Mouse (Mus musculus) ES-E14 (cell line): ENCODE data around the gene Ost4.

Source experiments
- CHD2 ChIP-seq: IDR thresholded peaks from 2 replicates; pipeline ENCODE4 v1.6.1; 2014; ENCODE audit warnings: mild to moderate bottlenecking, low read depth, low read length, inconsistent platforms
- HCFC1 ChIP-seq: IDR thresholded peaks from 2 replicates; pipeline ENCODE4 v1.6.1; 2012; ENCODE audit warnings: low read length, inconsistent platforms, borderline replicate concordance; ENCODE audit not compliant: insufficient read depth
- MAFK ChIP-seq: IDR thresholded peaks from 2 replicates; pipeline ENCODE4 v1.6.1; 2014; ENCODE audit warnings: mild to moderate bottlenecking, low read depth, low read length, inconsistent platforms; ENCODE audit not compliant: insufficient read depth
- ZC3H11A ChIP-seq: IDR thresholded peaks from 2 replicates; pipeline ENCODE4 v1.6.1; 2012; ENCODE audit warnings: low read depth, mild to moderate bottlenecking, inconsistent platforms, low read length, borderline replicate concordance
- ZNF384 ChIP-seq: IDR thresholded peaks from 2 replicates; pipeline ENCODE4 v1.6.1; 2012; ENCODE audit warnings: low read depth, low read length, inconsistent platforms

- TF ChIP-seq ZC3H11A (no peak), CHD2 (no peak), MAFK (no peak), HCFC1 (no peak), ZNF384 (no peak)
These were observed 9.8 kb upstream of the Ost4 start for GRCm38 (mm10) chr5:30917348-30917747.
